Mouse (Mus musculus): ENCODE results near the gene Nelfcd. TPM values are rescaled to one million over a fixed set of nuclear protein-coding genes. Genes with fewer than 3 reads are reported as not detected.

The Nelfcd gene
- total and polyA plus RNA-seq, 3 experiments = 43.6 to 45.0 (median 44.9) TPM

DNA sequence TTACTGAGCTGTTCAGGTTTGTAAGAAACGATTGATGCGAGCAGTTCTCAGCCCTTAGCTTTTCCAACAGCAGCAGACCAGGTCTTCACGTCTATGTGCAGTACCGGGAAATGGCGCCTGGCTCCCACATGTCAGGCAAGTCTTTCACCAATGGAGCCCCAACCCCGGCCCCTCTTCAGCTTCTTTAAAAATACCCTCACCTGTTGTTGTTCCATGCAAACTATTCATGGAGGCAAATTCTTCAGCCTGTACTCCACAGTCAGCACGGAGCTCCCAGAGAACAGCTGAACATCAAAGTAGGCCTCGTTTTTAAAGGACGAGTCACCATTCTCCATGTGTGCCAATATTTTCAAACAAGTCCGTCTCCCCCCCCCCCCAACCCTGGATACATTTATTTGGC lies 19.0 kb upstream of the Nelfcd start:
- ATAC-seq (ENCODE audit: extremely low read depth, insufficient number of reproducible peaks, low FRiP score, poor library complexity, severe bottlenecking) = no peak
- no peak overlapping the region for H3K4me3 ChIP-seq (ENCODE audit: low read depth, low read length)
- TF ChIP-seq TAL1 (conservative IDR thresholded peaks at IDR 0.05; ENCODE audit: low read depth, low read length) (no peak), CTCF (IDR thresholded peaks at IDR 0.05; ENCODE audit: low read depth, low read length) (no peak), POLR2AphosphoS5 (IDR thresholded peaks at IDR 0.05; ENCODE audit: insufficient replicate concordance, low read depth, low read length) (no peak), GATA1 (IDR thresholded peaks at IDR 0.05; ENCODE audit: borderline replicate concordance, low read length) (no peak), GATA2 (IDR thresholded peaks at IDR 0.05; ENCODE audit: borderline replicate concordance, low read depth, low read length) (no peak)
- no peak for DNase-seq (ENCODE audit: low spot score)
- peaks cover 13% of the 10 kb centered on the region; the same call in 1 of the 2 replicates for H3K27me3 ChIP-seq (ENCODE audit: insufficient read depth, low read length)
- H3K9me3 ChIP-seq (replicated peaks) = no peaks in the 10 kb centered on the region
- no peaks in the 10 kb centered on the region for H3K4me1 ChIP-seq (ENCODE audit: insufficient read depth, low read depth, low read length)
- no peaks in the 10 kb centered on the region for H3K36me3 ChIP-seq (replicated peaks)

DNA sequence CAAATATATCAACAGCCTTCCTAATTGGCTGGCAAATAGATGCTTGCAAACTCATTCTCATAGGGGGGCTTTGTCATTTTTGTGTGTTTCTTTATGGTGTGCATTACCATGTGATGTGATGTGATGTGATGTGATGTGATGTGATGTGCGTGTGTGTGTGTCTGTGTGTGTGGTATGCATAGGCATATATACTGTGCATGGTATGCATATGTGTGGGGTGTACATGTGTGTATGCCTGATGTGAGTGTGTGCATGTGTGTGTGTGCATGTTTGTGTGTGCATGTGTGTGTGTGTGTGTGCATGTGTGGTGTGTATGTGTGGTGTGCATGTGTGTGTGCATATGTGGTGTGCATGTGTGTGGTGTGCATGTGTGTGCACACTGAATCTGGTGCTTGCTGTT lies 18.5 kb upstream of the Nelfcd start:
- Histone ChIP-seq H3K4me3 (ENCODE audit: low read depth, low read length) (no peak overlapping the region), H3K27me3 (ENCODE audit: insufficient read depth, low read length) (peaks cover 13% of the 10 kb centered on the region; the same call in 1 of the 2 replicates), H3K36me3 (replicated peaks) (no peaks in the 10 kb centered on the region), H3K9me3 (replicated peaks) (no peaks in the 10 kb centered on the region), H3K4me1 (ENCODE audit: insufficient read depth, low read depth, low read length) (no peaks in the 10 kb centered on the region)
- DNase-seq (ENCODE audit: low spot score) (no peak), ATAC-seq (ENCODE audit: extremely low read depth, insufficient number of reproducible peaks, low FRiP score, poor library complexity, severe bottlenecking) (no peak)
- TF ChIP-seq GATA1 (IDR thresholded peaks at IDR 0.05; ENCODE audit: borderline replicate concordance, low read length) (no peak), GATA2 (IDR thresholded peaks at IDR 0.05; ENCODE audit: borderline replicate concordance, low read depth, low read length) (no peak), TAL1 (conservative IDR thresholded peaks at IDR 0.05; ENCODE audit: low read depth, low read length) (no peak), CTCF (IDR thresholded peaks at IDR 0.05; ENCODE audit: low read depth, low read length) (no peak)

DNA sequence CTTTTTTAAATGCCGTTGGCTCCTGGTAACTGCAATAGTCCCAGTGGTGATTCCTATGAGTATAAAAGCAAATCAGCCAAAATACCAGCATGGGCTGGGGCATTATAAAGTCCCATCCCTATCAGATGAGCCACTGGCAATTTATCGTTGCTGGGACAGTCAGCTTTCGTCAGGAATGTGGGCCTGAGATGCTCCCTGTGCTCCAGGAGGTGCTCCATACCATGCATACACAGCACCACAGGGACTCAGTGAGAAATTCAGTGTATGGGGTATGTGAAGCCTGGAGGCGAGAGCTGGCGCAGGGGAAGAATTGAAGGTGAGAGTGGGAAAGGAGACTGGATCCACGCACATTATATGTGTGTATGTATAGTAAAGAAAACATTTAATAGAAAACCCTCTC lies 17.7 kb upstream of the Nelfcd start:
- no peaks in the 10 kb centered on the region for H3K9me3 ChIP-seq (replicated peaks)
- DNase-seq (ENCODE audit: low spot score) (no peak), ATAC-seq (ENCODE audit: extremely low read depth, insufficient number of reproducible peaks, low FRiP score, poor library complexity, severe bottlenecking) (no peak)
- no peak overlapping the region for H3K4me3 ChIP-seq (ENCODE audit: low read depth, low read length)
- no peak for TF ChIP-seq GATA1 (IDR thresholded peaks at IDR 0.05; ENCODE audit: borderline replicate concordance, low read length)
- no peak for TF ChIP-seq TAL1 (conservative IDR thresholded peaks at IDR 0.05; ENCODE audit: low read depth, low read length)
- no peak for TF ChIP-seq GATA2 (IDR thresholded peaks at IDR 0.05; ENCODE audit: borderline replicate concordance, low read depth, low read length)
- no peaks in the 10 kb centered on the region for H3K4me1 ChIP-seq (ENCODE audit: insufficient read depth, low read depth, low read length)
- no peaks in the 10 kb centered on the region for H3K36me3 ChIP-seq (replicated peaks)
- H3K27me3 ChIP-seq (ENCODE audit: insufficient read depth, low read length) = peaks cover 13% of the 10 kb centered on the region; the same call in 1 of the 2 replicates

DNA sequence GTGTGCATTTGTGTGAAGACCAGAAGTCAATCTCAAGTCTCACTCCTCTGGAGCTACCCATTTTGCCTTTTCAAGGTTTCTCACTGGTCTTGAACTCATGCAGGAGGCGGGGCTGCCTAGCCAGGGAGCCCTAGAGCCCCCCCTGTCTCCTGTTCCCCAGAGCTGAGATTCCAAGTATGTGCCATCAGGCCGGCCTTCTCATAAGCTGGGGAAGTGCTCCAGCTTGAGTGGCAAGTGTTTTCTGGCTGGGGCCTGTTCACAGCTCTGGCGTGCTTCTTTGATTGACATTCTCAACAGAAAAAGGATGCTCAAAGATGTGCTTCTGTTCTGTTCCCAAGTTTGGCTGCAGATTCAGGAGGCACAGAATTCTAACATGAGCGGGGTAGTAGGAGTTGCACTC lies 15.2 kb upstream of the Nelfcd start:
- Histone ChIP-seq H3K27me3 (ENCODE audit: insufficient read depth, low read length) (peaks cover 5% of the 10 kb centered on the region; the same call in 1 of the 2 replicates), H3K36me3 (replicated peaks) (no peaks in the 10 kb centered on the region), H3K9me3 (replicated peaks) (no peaks in the 10 kb centered on the region), H3K4me1 (ENCODE audit: insufficient read depth, low read depth, low read length) (no peaks in the 10 kb centered on the region), H3K4me3 (ENCODE audit: low read depth, low read length) (no peak overlapping the region)
- no peak for TF ChIP-seq GATA1 (IDR thresholded peaks at IDR 0.05; ENCODE audit: borderline replicate concordance, low read length)
- TF ChIP-seq CTCF (IDR thresholded peaks at IDR 0.05; ENCODE audit: low read depth, low read length) = no peak
- ATAC-seq (ENCODE audit: extremely low read depth, insufficient number of reproducible peaks, low FRiP score, poor library complexity, severe bottlenecking) = no peak
- DNase-seq (ENCODE audit: low spot score) = no peak

DNA sequence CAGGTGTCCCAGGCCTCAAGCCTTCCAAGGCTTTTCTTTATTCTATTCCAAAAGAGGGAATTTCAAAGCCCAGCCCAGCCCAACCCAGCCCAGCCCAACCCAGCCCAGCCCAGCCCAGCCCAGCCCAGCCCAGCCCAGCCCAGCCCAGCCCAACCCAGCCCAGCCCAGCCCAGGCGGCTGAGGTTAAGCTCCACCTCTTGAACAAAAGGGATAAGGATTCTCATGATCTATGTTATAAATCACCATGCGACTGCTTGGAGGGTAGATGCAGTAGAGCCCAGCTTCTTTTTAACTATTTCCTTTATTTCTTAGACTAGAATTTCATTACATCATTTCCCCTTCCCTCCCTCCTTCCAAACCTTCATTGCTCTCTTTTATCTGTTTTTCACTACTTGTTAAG lies 5.4 kb upstream of the Nelfcd start:
- peaks cover 20% of the 10 kb centered on the region for H3K27me3 ChIP-seq (ENCODE audit: insufficient read depth, low read length)
- H3K36me3 ChIP-seq (replicated peaks) = no peaks in the 10 kb centered on the region
- ATAC-seq (ENCODE audit: extremely low read depth, insufficient number of reproducible peaks, low FRiP score, poor library complexity, severe bottlenecking) (no peak), DNase-seq (ENCODE audit: low spot score) (no peak)
- TF ChIP-seq TAL1 (conservative IDR thresholded peaks at IDR 0.05; ENCODE audit: low read depth, low read length) (no peak), GATA2 (IDR thresholded peaks at IDR 0.05; ENCODE audit: borderline replicate concordance, low read depth, low read length) (no peak), POLR2AphosphoS5 (IDR thresholded peaks at IDR 0.05; ENCODE audit: insufficient replicate concordance, low read depth, low read length) (no peak), CTCF (IDR thresholded peaks at IDR 0.05; ENCODE audit: low read depth, low read length) (no peak), GATA1 (IDR thresholded peaks at IDR 0.05; ENCODE audit: borderline replicate concordance, low read length) (no peak)
- H3K4me3 ChIP-seq (ENCODE audit: low read depth, low read length) = no peak overlapping the region
- H3K4me1 ChIP-seq (ENCODE audit: insufficient read depth, low read depth, low read length) = no peaks in the 10 kb centered on the region
- H3K9me3 ChIP-seq (replicated peaks) = no peaks in the 10 kb centered on the region

DNA sequence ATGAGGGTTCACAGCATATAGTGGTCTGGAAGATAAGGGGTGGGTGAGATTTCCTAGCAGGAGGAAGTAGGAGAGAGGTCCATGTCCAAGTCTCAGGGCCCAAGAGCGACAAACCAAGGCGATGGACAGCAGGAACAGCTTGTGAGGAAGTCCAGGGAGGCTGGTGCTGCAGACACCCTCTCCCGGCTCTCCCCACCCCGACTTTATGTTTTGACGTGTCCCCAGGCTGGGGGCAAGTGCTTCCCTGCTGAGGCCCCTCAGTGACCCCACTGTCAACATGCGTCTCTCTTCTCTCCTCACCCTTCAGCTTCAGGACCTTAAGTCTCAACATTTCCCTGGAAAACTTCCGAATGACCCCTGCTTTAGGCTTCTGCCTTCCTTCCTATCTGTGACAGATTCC lies 2.5 kb upstream of the Nelfcd start:
- H3K4me3 ChIP-seq (ENCODE audit: low read depth, low read length) = no peak overlapping the region
- H3K9me3 ChIP-seq (replicated peaks) = no peaks in the 10 kb centered on the region
- TF ChIP-seq GATA2 (IDR thresholded peaks at IDR 0.05; ENCODE audit: borderline replicate concordance, low read depth, low read length) = no peak
- no peak for TF ChIP-seq CTCF (IDR thresholded peaks at IDR 0.05; ENCODE audit: low read depth, low read length)
- no peak for TF ChIP-seq GATA1 (IDR thresholded peaks at IDR 0.05; ENCODE audit: borderline replicate concordance, low read length)
- TF ChIP-seq POLR2AphosphoS5 (IDR thresholded peaks at IDR 0.05; ENCODE audit: insufficient replicate concordance, low read depth, low read length) = no peak
- peaks cover 18% of the 10 kb centered on the region for H3K27me3 ChIP-seq (ENCODE audit: insufficient read depth, low read length)
- DNase-seq (ENCODE audit: low spot score) = no peak
- H3K4me1 ChIP-seq (ENCODE audit: insufficient read depth, low read depth, low read length) = peaks cover 17% of the 10 kb centered on the region
- H3K36me3 ChIP-seq (replicated peaks) = peaks cover 13% of the 10 kb centered on the region
- ATAC-seq (ENCODE audit: extremely low read depth, insufficient number of reproducible peaks, low FRiP score, poor library complexity, severe bottlenecking) = no peak
